Mouse (Mus musculus): ENCODE results near the gene Pmpcb.
"Not testable (repeated sequence)": the region's sequence is repeated elsewhere in the genome, so short reads cannot be mapped to it uniquely, and the experiment has no call there.

Gene Pmpcb

GRCm38 (mm10) chr5:21736956-21737585 is at the start of gene Pmpcb:
Gene Pmpcb (plus strand): TSS chr5:21737141.
- DNase-seq (ENCODE audit: low read depth, low spot score): peak; percentile 90

GRCm38 (mm10) chr5:21692230-21692629 is 44.7 kb upstream of the Pmpcb start:
- no peak for DNase-seq (ENCODE audit: low read depth, low spot score)

GRCm38 (mm10) chr5:21693372-21693870 is 43.5 kb upstream of the Pmpcb start:
- no peak for DNase-seq (ENCODE audit: low read depth, low spot score)

GRCm38 (mm10) chr5:21694854-21695490 is 42.0 kb upstream of the Pmpcb start:
- no peak for DNase-seq (ENCODE audit: low read depth, low spot score)

GRCm38 (mm10) chr5:21699555-21699954 is 37.4 kb upstream of the Pmpcb start:
- DNase-seq (ENCODE audit: low read depth, low spot score): not testable (repeated sequence)

- no peak for DNase-seq (ENCODE audit: low read depth, low spot score)
Measured at GRCm38 (mm10) chr5:21700272-21700821, 36.6 kb upstream of the Pmpcb start.

- peak; percentile 93 for DNase-seq (ENCODE audit: low read depth, low spot score)
Measured at GRCm38 (mm10) chr5:21700934-21701333, 36.0 kb upstream of the Pmpcb start.

- peak; percentile 99 for DNase-seq (ENCODE audit: low read depth, low spot score)
Measured at GRCm38 (mm10) chr5:21701351-21702008, 35.5 kb upstream of the Pmpcb start, which contains the start of gene Napepld. Gene Napepld (minus strand): TSS chr5:21701396.

GRCm38 (mm10) chr5:21702009-21702364 is 35.0 kb upstream of the Pmpcb start:
- no peak for DNase-seq (ENCODE audit: low read depth, low spot score)

- DNase-seq (ENCODE audit: low read depth, low spot score): no peak
Measured at GRCm38 (mm10) chr5:21702873-21703475, 34.0 kb upstream of the Pmpcb start.

- DNase-seq (ENCODE audit: low read depth, low spot score): no peak
Measured at GRCm38 (mm10) chr5:21703708-21704107, 33.2 kb upstream of the Pmpcb start.

- DNase-seq (ENCODE audit: low read depth, low spot score): no peak
Measured at GRCm38 (mm10) chr5:21706546-21706945, 30.4 kb upstream of the Pmpcb start.

- not testable (repeated sequence) for DNase-seq (ENCODE audit: low read depth, low spot score)
Measured at GRCm38 (mm10) chr5:21708011-21708410, 28.9 kb upstream of the Pmpcb start.

- no peak for DNase-seq (ENCODE audit: low read depth, low spot score)
Measured at GRCm38 (mm10) chr5:21712127-21712715, 24.7 kb upstream of the Pmpcb start.

GRCm38 (mm10) chr5:21714447-21714846 is 22.5 kb upstream of the Pmpcb start:
- DNase-seq (ENCODE audit: low read depth, low spot score): peak; percentile 35

- DNase-seq (ENCODE audit: low read depth, low spot score): no peak
Measured at GRCm38 (mm10) chr5:21717165-21717715, 19.7 kb upstream of the Pmpcb start.

- DNase-seq (ENCODE audit: low read depth, low spot score): no peak
Measured at GRCm38 (mm10) chr5:21718546-21718945, 18.4 kb upstream of the Pmpcb start.

GRCm38 (mm10) chr5:21719209-21719608 is 17.7 kb upstream of the Pmpcb start:
- no peak for DNase-seq (ENCODE audit: low read depth, low spot score)

- DNase-seq (ENCODE audit: low read depth, low spot score): no peak
Measured at GRCm38 (mm10) chr5:21724427-21724826, 12.5 kb upstream of the Pmpcb start.

- DNase-seq (ENCODE audit: low read depth, low spot score): no peak
Measured at GRCm38 (mm10) chr5:21724872-21725271, 12.1 kb upstream of the Pmpcb start.

- DNase-seq (ENCODE audit: low read depth, low spot score): no peak
Measured at GRCm38 (mm10) chr5:21729107-21729506, 7.8 kb upstream of the Pmpcb start.
